Mouse (Mus musculus) embryonic facial prominence, embryonic 14.5 days (tissue): ENCODE results near the gene Efnb3. TPM values are rescaled to one million over a fixed set of nuclear protein-coding genes. Genes with fewer than 3 reads are reported as not detected.
A peak's percentile ranks its signal among the peaks of the same experiment; 100 is the strongest.

Source experiments
- ATAC-seq: fragments of 200-750 bp; cut with Nextera tagmentation; 2 replicates; pipeline ENCODE4 v1.8.0; 2017; ENCODE audit warnings: low read depth, moderate number of reproducible peaks, moderate TSS enrichment
- DNase-seq: peaks from one replicate; pipeline ENCODE4 v3.0.0-alpha.2; 2015; ENCODE audit warnings: low spot score
- H3K27ac ChIP-seq: fragments of 300-500 bp; sonication (generic); replicated peaks from 2 replicates; pipeline ENCODE4 v1.5.1; 2014; ENCODE audit warnings: low read depth, mild to moderate bottlenecking, low read length, moderate library complexity
- H3K27me3 ChIP-seq: fragments of 300-500 bp; sonication (generic); replicated peaks from 2 replicates; pipeline ENCODE4 v1.6.1; 2014; ENCODE audit warnings: low read length; ENCODE audit not compliant: control insufficient read depth, insufficient read depth
- H3K36me3 ChIP-seq: fragments of 300-500 bp; sonication (generic); 2 replicates; pipeline ENCODE4 v1.6.1; 2014; ENCODE audit warnings: low read length, mixed read lengths; ENCODE audit not compliant: control insufficient read depth, insufficient read depth
- H3K4me1 ChIP-seq: fragments of 300-500 bp; sonication (generic); 2 replicates; pipeline ENCODE4 v1.6.1; 2014; ENCODE audit warnings: antibody characterized with exemption, low read length; ENCODE audit not compliant: control insufficient read depth, insufficient read depth
- H3K4me2 ChIP-seq: fragments of 300-500 bp; sonication (generic); 2 replicates; pipeline ENCODE4 v1.6.1; 2014; ENCODE audit warnings: low read depth, mild to moderate bottlenecking, low read length, moderate library complexity, mixed read lengths
- H3K4me3 ChIP-seq: fragments of 300-500 bp; sonication (generic); 2 replicates; pipeline ENCODE4 v1.5.1; 2014; ENCODE audit warnings: low read depth, mild to moderate bottlenecking, low read length
- H3K9ac ChIP-seq: fragments of 300-500 bp; sonication (generic); 2 replicates; pipeline ENCODE4 v1.6.1; 2014; ENCODE audit warnings: low read depth, mild to moderate bottlenecking, low read length, moderate library complexity, mixed read lengths
- H3K9me3 ChIP-seq: fragments of 300-500 bp; sonication (generic); 2 replicates; pipeline ENCODE4 v1.6.1; 2016; ENCODE audit warnings: low read length; ENCODE audit not compliant: control insufficient read depth
- WGBS: fragments of 180-500 bp; shearing (Covaris S2); extraction: QIAGEN DNeasy Blood & Tissue Kit; methylation state at CpG from one replicate; pipeline ENCODE4 v1.1.7; 2014; 5-methylcytosine and 5-hydroxymethylcytosine counted together
- polyA plus RNA-seq: library from polyadenylated mRNA; unstranded; fragments of >200 nt; fragmentation: Nextera tagmentation; extraction: Ambion mirVana; gene quantifications from 2 replicates; pipeline ENCODE4 v1.2.1, GENCODE M21; 2014

The Efnb3 gene
- polyA plus RNA-seq, 1 experiment from 2014 or later: 7.3 TPM

DNA sequence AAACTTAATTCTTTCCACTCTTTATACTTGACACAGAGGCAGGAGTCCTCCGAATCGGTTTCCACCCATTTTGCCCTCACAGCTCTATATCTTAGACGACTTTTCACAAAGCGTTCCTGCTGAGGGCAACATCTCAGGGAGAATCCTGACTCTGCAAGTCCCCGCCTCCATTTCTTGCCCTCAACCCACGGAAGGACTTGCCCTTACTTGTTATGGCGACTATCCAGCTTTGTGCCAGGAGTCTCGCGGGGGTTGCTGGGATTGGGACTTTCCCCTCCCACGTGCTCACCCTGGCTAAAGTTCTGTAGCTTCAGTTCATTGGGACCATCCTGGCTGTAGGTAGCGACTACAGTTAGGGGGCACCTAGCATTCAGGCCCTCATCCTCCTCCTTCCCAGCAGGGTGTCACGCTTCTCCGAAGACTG, 20.1 kb upstream of the Efnb3 start, which contains the start of the genes Wrap53 and Trp53:
Gene Wrap53 (minus strand): TSS at position 165 of the 424 bp plus-strand sequence.
Gene Trp53 (plus strand): TSS at position 269 of the 424 bp plus-strand sequence.
- Histone ChIP-seq H3K4me1 (peaks cover 22% of the 10 kb centered on the region), H3K4me2 (peak within 1 kb of the TSS; percentile 69), H3K4me3 (peak within 1 kb of the TSS; percentile 73), H3K9me3 (no peaks in the 10 kb centered on the region), H3K27ac (peak within 1 kb of the TSS; percentile 97), H3K36me3 (peaks cover 16% of the 10 kb centered on the region; the same call in 1 of the 2 replicates), H3K27me3 (no peaks in the 10 kb centered on the region), H3K9ac (peak within 1 kb of the TSS; percentile 86)
- peak; percentile 66 for ATAC-seq
- DNase-seq: peak; percentile 98
- under 1% methylated on average over 13 of the region's 13 CpGs for WGBS

GRCm38 (mm10) chr11:69579128-69580017, 19.4 kb upstream of the Efnb3 start:
- no peaks in the 10 kb centered on the region for H3K9me3 ChIP-seq
- peak overlapping the region; percentile 97 for H3K27ac ChIP-seq
- H3K4me2 ChIP-seq: peak overlapping the region; percentile 69
- no peaks in the 10 kb centered on the region for H3K27me3 ChIP-seq
- 2% methylated on average over 38 of the region's 39 CpGs for WGBS
- H3K4me3 ChIP-seq: peak overlapping the region; percentile 73
- peaks cover 22% of the 10 kb centered on the region for H3K4me1 ChIP-seq
- peak overlapping the region; percentile 86 for H3K9ac ChIP-seq
- H3K36me3 ChIP-seq: peaks cover 20% of the 10 kb centered on the region; the same call in 1 of the 2 replicates
- ATAC-seq: peak; percentile 95
- DNase-seq: peak; percentile 99

- 11% methylated on average over 14 of the region's 15 CpGs for WGBS
- peaks cover 22% of the 10 kb centered on the region for H3K4me1 ChIP-seq
- DNase-seq: no peak
- no peaks in the 10 kb centered on the region for H3K9me3 ChIP-seq
- H3K4me2 ChIP-seq: peak overlapping the region; percentile 69
- peak overlapping the region; percentile 75; the same call in 1 of the 2 replicates for H3K27ac ChIP-seq
- peaks cover 20% of the 10 kb centered on the region; the same call in 1 of the 2 replicates for H3K36me3 ChIP-seq
- no peak for ATAC-seq
- H3K27me3 ChIP-seq: no peaks in the 10 kb centered on the region
- H3K9ac ChIP-seq: peak overlapping the region; percentile 86
- peak overlapping the region; percentile 73 for H3K4me3 ChIP-seq
These were observed 18.3 kb upstream of the Efnb3 start for GRCm38 (mm10) chr11:69578301-69578700.

DNA sequence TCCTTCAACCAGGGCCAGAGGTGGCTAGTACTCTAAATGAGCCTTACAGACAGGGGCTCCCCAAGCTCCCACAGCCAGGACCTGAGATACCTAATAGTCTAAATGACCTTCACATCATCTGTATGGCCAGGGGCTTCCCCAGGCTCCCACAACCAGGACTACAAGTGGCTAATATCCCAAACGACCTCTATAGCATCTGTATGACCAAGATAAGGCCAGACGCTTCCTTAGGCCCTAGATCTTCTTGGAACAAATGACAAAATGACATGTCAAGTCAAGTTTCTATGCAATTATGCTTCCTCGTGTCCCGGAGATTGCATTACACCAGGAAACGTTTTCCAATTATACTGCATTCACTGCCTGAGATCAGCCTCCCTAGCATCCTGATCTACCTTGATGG, 16.3 kb upstream of the Efnb3 start:
- Histone ChIP-seq H3K4me1 (peaks cover 17% of the 10 kb centered on the region), H3K36me3 (peaks cover 28% of the 10 kb centered on the region; the same call in 1 of the 2 replicates), H3K9me3 (no peaks in the 10 kb centered on the region), H3K4me3 (no peak overlapping the region), H3K4me2 (no peak overlapping the region), H3K27me3 (no peaks in the 10 kb centered on the region), H3K9ac (peak overlapping the region; percentile 34; the same call in 1 of the 2 replicates), H3K27ac (no peak overlapping the region)
- ATAC-seq (no peak), DNase-seq (no peak)
- WGBS: 66% methylated on average over 5 of the region's 5 CpGs

GRCm38 (mm10) chr11:69575220-69575619, 15.2 kb upstream of the Efnb3 start:
- H3K9me3 ChIP-seq: no peaks in the 10 kb centered on the region
- H3K4me2 ChIP-seq: no peak overlapping the region
- H3K9ac ChIP-seq: no peak overlapping the region
- no peak overlapping the region for H3K27ac ChIP-seq
- peaks cover 39% of the 10 kb centered on the region for H3K36me3 ChIP-seq
- H3K27me3 ChIP-seq: no peaks in the 10 kb centered on the region
- no peak for ATAC-seq
- 68% methylated on average over 3 of the region's 3 CpGs for whole genome bisulfite sequencing
- no peak overlapping the region for H3K4me3 ChIP-seq
- peaks cover 17% of the 10 kb centered on the region for H3K4me1 ChIP-seq
- DNase-seq: peak; percentile 56

DNA sequence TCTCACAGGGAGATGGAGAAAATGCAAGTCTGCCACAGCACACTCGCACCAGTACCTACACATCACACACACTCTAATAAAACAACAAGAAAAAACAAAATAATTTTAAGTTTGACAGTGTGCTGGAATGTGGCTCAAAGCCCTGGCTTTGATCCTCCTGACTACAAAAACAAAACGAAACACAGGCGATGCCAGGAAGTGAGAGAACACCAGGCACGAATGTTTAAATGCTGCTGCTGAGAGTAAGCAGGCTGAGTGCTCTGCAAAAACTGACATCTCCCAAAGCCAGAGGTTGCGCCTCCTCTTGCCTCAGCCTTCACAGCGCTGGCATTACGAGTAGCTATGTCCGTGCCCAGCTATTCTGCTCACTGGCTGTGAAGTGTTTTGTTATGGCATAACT, 5.1 kb upstream of the Efnb3 start:
- ATAC-seq (no peak), DNase-seq (no peak)
- 70% methylated on average over 8 of the region's 8 CpGs for WGBS
- Histone ChIP-seq H3K9ac (no peak overlapping the region), H3K36me3 (peaks cover 53% of the 10 kb centered on the region), H3K9me3 (no peaks in the 10 kb centered on the region), H3K27ac (0 out of 2 replicates have a peak overlapping the region, but pooled peaks have one; percentile 10), H3K4me1 (peaks cover 16% of the 10 kb centered on the region), H3K4me3 (no peak overlapping the region), H3K27me3 (no peaks in the 10 kb centered on the region), H3K4me2 (no peak overlapping the region)

- Histone ChIP-seq H3K9ac (no peak overlapping the region), H3K4me2 (no peak overlapping the region), H3K27me3 (no peaks in the 10 kb centered on the region), H3K4me1 (peaks cover 16% of the 10 kb centered on the region), H3K27ac (no peak overlapping the region), H3K36me3 (peaks cover 48% of the 10 kb centered on the region), H3K4me3 (no peak overlapping the region), H3K9me3 (no peaks in the 10 kb centered on the region)
- ATAC-seq: no peak
- WGBS: 49% methylated on average over 3 of the region's 3 CpGs
- no peak for DNase-seq
These were observed 4.4 kb upstream of the Efnb3 start for GRCm38 (mm10) chr11:69564391-69564790.

- H3K36me3 ChIP-seq: peaks cover 46% of the 10 kb centered on the region
- ATAC-seq: no peak
- peaks cover 24% of the 10 kb centered on the region for H3K4me1 ChIP-seq
- WGBS: 47% methylated on average over 11 of the region's 13 CpGs
- no peaks in the 10 kb centered on the region for H3K9me3 ChIP-seq
- no peak overlapping the region for H3K27ac ChIP-seq
- no peak overlapping the region for H3K4me2 ChIP-seq
- no peaks in the 10 kb centered on the region for H3K27me3 ChIP-seq
- no peak for DNase-seq
- H3K4me3 ChIP-seq: no peak overlapping the region
- no peak overlapping the region for H3K9ac ChIP-seq
These were observed 3.4 kb upstream of the Efnb3 start for GRCm38 (mm10) chr11:69563373-69563772.
